Mouse (Mus musculus) heart, embryonic 14.5 days (tissue): ENCODE results near the gene Neurl3. TPM values are rescaled to one million over a fixed set of nuclear protein-coding genes. Genes with fewer than 3 reads are reported as not detected.

Experiments used
- ATAC-seq: fragments of 200-750 bp; cut with Nextera tagmentation; 2 replicates; pipeline ENCODE4 v1.8.0; 2017; ENCODE audit warnings: low read depth, moderate TSS enrichment; ENCODE audit not compliant: insufficient number of reproducible peaks, insufficient read depth, low FRiP score
- H3K27ac ChIP-seq, 2 experiments: fragments of 200-500 bp in 1 of 2; fragments of 300-500 bp in 1 of 2; sonication (generic) in 1 of 2; replicated peaks in 1 of 2; 2 replicates each; pipeline ENCODE4 v1.5.1; 2012 to 2014; ENCODE audit warnings: low read depth in 2 of 2, low read length in 2 of 2, control low read depth in 1 of 2, mild to moderate bottlenecking in 1 of 2, mixed read lengths in 1 of 2; ENCODE audit not compliant: control insufficient read depth in 1 of 2, insufficient read depth in 1 of 2
- H3K27me3 ChIP-seq: fragments of 300-500 bp; sonication (generic); 2 replicates; pipeline ENCODE4 v1.6.1; 2014; ENCODE audit warnings: mild to moderate bottlenecking, low read length, control low read depth; ENCODE audit not compliant: control insufficient read depth, insufficient read depth
- H3K36me3 ChIP-seq: fragments of 300-500 bp; sonication (generic); 2 replicates; pipeline ENCODE4 v1.6.1; 2014; ENCODE audit warnings: mild to moderate bottlenecking, control low read depth, low read length, mixed read lengths; ENCODE audit not compliant: control insufficient read depth, insufficient read depth
- H3K4me1 ChIP-seq, 2 experiments: fragments of 200-500 bp in 1 of 2; fragments of 300-500 bp in 1 of 2; sonication (generic) in 1 of 2; 2 replicates each; pipeline ENCODE4 v1.6.1; 2012 to 2014; ENCODE audit warnings: low read length in 2 of 2, control low read depth in 1 of 2, mixed read lengths in 1 of 2; ENCODE audit not compliant: control insufficient read depth in 2 of 2, insufficient read depth in 2 of 2
- H3K4me2 ChIP-seq: fragments of 300-500 bp; sonication (generic); 2 replicates; pipeline ENCODE4 v1.6.1; 2014; ENCODE audit warnings: mild to moderate bottlenecking, low read length
- H3K4me3 ChIP-seq, 2 experiments: fragments of 200-500 bp in 1 of 2; fragments of 300-500 bp in 1 of 2; sonication (generic) in 1 of 2; 2 replicates each; pipeline ENCODE4 v1.5.1; 2012 to 2014; ENCODE audit warnings: low read length in 2 of 2, mild to moderate bottlenecking in 2 of 2, control low read depth in 1 of 2, low read depth in 1 of 2, moderate library complexity in 1 of 2; ENCODE audit not compliant: control insufficient read depth in 1 of 2, insufficient read depth in 1 of 2
- H3K9ac ChIP-seq: fragments of 300-500 bp; sonication (generic); 2 replicates; pipeline ENCODE4 v1.6.1; 2014; ENCODE audit warnings: mild to moderate bottlenecking, low read length
- H3K9me3 ChIP-seq: fragments of 300-500 bp; sonication (generic); 2 replicates; pipeline ENCODE4 v1.6.1; 2016; ENCODE audit warnings: low read length, control low read depth; ENCODE audit not compliant: control insufficient read depth
- WGBS: fragments of 180-500 bp; shearing (Covaris S2); extraction: QIAGEN DNeasy Blood & Tissue Kit; methylation state at CpG from one replicate; pipeline ENCODE4 v1.1.7; 2014; 5-methylcytosine and 5-hydroxymethylcytosine counted together
- polyA plus RNA-seq: library from polyadenylated mRNA; unstranded; fragments of >200 nt; fragmentation: Nextera tagmentation; extraction: Ambion mirVana; gene quantifications from 2 replicates; pipeline ENCODE4 v1.2.1, GENCODE M21; 2014

Neurl3 gene
- polyA plus RNA-seq, 1 experiment from 2014 or later, result 4.6 TPM

DNA sequence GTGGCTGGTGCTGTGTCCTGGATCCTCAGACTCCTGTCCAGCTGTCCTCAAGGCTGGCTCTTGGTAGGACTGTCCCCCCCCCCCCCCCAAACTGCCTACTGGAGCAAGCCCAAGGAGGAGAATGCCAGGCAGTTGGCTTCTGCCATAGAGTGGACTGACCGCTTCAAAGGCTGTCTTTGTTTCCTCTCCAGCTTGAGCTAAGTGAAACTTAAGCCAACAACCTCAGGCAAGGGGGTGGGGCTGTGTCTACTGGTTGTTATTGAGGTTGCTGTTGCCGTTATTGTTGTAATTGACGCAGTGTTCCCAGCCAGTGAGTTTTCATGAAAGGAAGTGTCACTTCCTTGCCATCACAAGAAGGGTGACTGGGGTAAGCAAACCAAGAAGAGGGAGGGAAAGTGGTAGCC lies 35.0 kb upstream of the Neurl3 start:
- Histone ChIP-seq H3K27me3 (no peaks in the 10 kb centered on the region), H3K9ac (peak overlapping the region; percentile 78), H3K36me3 (peaks cover 8% of the 10 kb centered on the region), H3K27ac (peak overlapping the region in 1 of 2 experiments; percentile 33; a peak in 2 of 4 replicates), H3K4me1 (peaks cover 22 to 27% of the 10 kb centered on the region in 2 experiments), H3K9me3 (no peaks in the 10 kb centered on the region), H3K4me2 (peak overlapping the region; percentile 77), H3K4me3 (peak overlapping the region; percentile 59 to 77)
- WGBS, result 61% methylated on average over 3 of the region's 3 CpGs
- no peak for ATAC-seq

DNA sequence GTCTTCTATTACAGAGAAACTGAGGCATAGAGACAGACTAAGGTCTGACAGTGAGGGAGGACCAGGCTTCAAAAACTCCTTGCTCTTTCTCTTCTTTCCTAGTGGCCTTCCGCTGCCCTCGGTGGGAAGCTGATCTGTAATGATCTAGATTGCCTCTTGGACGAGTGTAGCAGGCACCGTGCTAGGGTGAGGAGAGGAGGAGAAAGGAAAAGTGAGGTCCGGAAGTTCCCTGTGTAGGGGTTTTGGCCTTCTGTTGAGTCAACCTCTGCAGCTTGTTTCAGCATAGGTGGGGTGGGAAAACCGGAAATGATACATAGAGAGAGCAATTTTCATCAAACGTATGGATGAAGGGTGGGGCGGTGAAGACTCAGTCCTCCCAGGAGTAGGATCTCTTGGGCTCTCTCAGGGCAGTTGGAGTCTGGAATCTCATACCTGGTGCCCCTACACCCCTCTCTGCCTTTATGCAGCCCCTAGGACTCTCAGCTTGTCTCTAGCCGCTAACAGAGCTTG lies 34.5 kb upstream of the Neurl3 start:
- H3K27me3 ChIP-seq, result no peaks in the 10 kb centered on the region
- peak overlapping the region; percentile 78 for H3K9ac ChIP-seq
- H3K27ac ChIP-seq, result peak overlapping the region in 1 of 2 experiments; percentile 33; a peak in 2 of 4 replicates
- H3K9me3 ChIP-seq, result no peaks in the 10 kb centered on the region
- peaks cover 3% of the 10 kb centered on the region; the same call in 1 of the 2 replicates for H3K36me3 ChIP-seq
- 57% methylated on average over 9 of the region's 9 CpGs for WGBS
- H3K4me2 ChIP-seq, result peak overlapping the region; percentile 77
- peak overlapping the region; percentile 59 to 77 for H3K4me3 ChIP-seq
- H3K4me1 ChIP-seq, result peaks cover 25 to 32% of the 10 kb centered on the region in 2 experiments
- ATAC-seq, result no peak

DNA sequence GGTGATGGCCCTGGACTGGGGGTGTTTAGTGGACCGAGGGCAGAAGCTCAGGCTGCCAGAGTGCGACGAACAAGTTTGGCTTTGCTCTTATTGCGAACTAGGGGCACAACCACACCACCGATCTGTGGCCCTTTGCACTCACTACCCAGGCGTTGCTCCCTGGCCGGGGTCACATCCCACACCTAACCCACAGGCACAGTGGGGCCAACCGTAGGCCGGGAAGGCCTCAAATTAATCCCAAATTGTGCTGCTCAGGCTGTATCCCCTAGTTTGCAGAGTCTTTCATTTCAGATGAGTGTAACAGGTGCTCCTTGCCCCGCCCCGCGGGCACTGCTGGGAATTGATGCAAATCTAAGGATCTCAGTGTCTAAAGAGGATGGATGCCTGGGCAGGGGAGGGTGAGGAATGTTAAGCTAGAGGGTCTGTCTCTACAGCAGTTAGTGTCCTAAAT lies 34.0 kb upstream of the Neurl3 start:
- Histone ChIP-seq H3K27ac (peak overlapping the region in 1 of 2 experiments; percentile 76; a peak in 1 of 4 replicates), H3K9me3 (no peaks in the 10 kb centered on the region), H3K4me3 (peak overlapping the region; percentile 59 to 77), H3K4me1 (peaks cover 27 to 36% of the 10 kb centered on the region in 2 experiments), H3K4me2 (peak overlapping the region; percentile 77), H3K27me3 (no peaks in the 10 kb centered on the region), H3K9ac (peak overlapping the region; percentile 78), H3K36me3 (0 out of 2 replicates have a peak, but pooled peaks cover 2% of the 10 kb centered on the region)
- WGBS, result 10% methylated on average over 12 of the region's 12 CpGs
- no peak for ATAC-seq

DNA sequence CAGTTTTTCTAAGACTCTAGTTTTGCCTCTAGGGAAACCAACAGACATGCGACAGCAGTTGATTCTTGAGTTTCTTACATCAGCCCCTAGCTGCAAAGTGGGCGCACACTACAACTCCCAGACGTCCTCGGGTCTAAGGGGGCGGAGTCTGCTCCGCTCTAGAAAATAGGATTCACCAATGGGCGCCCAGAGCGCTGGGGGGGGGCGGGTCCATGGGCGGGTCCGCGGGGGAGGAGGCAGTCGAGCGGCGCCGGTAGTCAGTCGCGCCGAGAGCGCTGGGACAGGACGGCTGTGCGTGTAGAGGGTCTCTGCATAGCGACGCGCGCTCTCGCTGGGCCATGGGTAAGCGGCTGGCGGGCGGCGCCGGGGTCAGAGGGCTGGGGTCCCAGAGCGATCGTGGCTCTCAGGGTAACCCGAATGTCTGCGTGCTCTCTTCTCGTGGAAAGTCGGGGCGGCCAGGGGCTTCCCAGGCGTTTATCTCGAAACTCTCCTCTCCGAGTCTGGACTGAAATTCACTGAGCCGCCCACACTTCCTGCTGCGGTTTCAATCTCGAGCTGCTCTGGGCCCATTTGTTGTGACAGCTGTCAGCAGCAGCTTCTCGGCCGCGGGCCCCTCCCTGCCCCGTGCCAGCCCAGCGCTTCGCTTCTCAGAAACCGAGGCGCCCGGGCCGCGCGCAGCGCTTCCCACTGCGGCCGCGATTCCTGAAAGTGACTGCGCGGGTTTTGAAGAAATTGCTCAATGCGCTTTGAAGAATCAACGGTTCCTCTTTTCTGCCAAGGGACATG lies 33.2 kb upstream of the Neurl3 start, which contains the start of gene Arid5a:
Arid5a (plus strand) TSS at position 239 of the 786 bp plus-strand sequence.
- Histone ChIP-seq H3K36me3 (0 out of 2 replicates have a peak, but pooled peaks cover 2% of the 10 kb centered on the region), H3K27me3 (no peaks in the 10 kb centered on the region), H3K9ac (peak within 1 kb of the TSS; percentile 78), H3K4me1 (peaks cover 31 to 43% of the 10 kb centered on the region in 2 experiments), H3K4me2 (peak within 1 kb of the TSS; percentile 77), H3K27ac (peak within 1 kb of the TSS; percentile 76), H3K9me3 (no peaks in the 10 kb centered on the region), H3K4me3 (peak within 1 kb of the TSS; percentile 59 to 77)
- WGBS, result under 1% methylated on average over 65 of the region's 65 CpGs
- ATAC-seq, result peak; percentile 78

DNA sequence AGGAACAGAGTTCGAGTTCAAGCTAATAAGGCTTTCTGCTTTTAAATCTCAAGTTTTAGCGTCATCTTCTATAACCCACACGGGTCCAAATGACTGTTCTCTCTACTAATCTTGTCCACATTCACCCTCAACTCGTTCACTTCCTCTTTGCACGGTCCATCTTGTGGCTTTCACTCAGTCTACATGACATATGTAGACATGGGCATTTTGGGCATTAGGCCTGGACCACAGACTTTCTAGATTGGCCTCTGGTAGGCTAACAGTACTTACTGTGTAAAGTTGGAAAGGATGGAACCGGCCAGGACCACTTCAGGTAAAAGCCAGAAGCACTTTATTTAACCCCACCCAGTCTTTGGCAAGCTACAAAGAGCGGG lies 32.6 kb upstream of the Neurl3 start:
- no peaks in the 10 kb centered on the region for H3K9me3 ChIP-seq
- H3K4me1 ChIP-seq, result peaks cover 31 to 47% of the 10 kb centered on the region in 2 experiments
- H3K27me3 ChIP-seq, result no peaks in the 10 kb centered on the region
- no peak overlapping the region for H3K27ac ChIP-seq
- H3K4me3 ChIP-seq, result no peak overlapping the region
- WGBS, result 64% methylated on average over 7 of the region's 7 CpGs
- no peak overlapping the region for H3K9ac ChIP-seq
- ATAC-seq, result no peak
- no peak overlapping the region for H3K4me2 ChIP-seq
- 0 out of 2 replicates have a peak, but pooled peaks cover 2% of the 10 kb centered on the region for H3K36me3 ChIP-seq

DNA sequence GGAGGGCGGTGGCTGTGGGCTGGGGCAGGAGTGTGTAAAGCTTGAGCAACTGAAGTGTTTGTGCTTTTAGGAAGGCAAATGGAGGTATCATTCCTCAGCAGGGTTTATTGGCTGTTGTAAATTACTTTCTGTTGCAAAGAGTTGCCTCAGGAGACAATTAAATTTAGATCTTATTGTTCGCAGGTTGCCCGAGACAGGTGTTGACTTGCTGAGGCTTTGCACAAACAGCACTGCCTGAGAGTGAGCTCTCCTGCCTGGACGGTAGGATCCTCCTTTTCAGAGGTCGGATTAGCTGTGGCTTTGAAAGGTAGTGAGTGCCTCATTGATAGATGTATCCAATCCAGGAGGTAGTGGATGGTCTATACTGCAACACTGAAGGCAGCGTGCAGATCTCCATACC lies 31.6 kb upstream of the Neurl3 start:
- Histone ChIP-seq H3K4me1 (peaks cover 31 to 47% of the 10 kb centered on the region in 2 experiments), H3K4me3 (no peak overlapping the region), H3K9me3 (no peaks in the 10 kb centered on the region), H3K9ac (no peak overlapping the region), H3K4me2 (no peak overlapping the region), H3K27ac (no peak overlapping the region), H3K27me3 (no peaks in the 10 kb centered on the region), H3K36me3 (0 out of 2 replicates have a peak, but pooled peaks cover 2% of the 10 kb centered on the region)
- ATAC-seq, result no peak
- 79% methylated on average over 6 of the region's 6 CpGs for WGBS

DNA sequence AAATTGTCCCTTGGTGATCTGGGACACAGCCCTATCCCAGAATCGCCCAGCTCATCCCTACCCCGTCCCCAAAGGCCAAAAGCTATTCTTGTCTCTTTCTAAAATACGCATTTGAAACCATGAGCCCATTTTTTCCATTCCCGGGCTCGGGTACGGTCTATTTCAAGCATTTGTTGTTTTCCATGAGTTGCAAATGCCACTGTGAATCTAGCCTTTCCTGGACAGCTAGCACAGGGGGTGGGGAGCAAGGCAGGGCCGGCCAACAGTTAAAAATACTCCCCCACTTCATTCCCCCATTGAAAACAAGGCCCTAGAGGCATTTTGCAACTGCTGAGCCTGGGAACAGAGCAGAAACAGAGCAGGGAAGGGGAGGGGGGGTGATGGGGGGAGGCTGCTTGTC lies 30.3 kb upstream of the Neurl3 start:
- H3K27me3 ChIP-seq, result 0 out of 2 replicates have a peak, but pooled peaks cover 5% of the 10 kb centered on the region
- no peak for ATAC-seq
- no peaks in the 10 kb centered on the region for H3K36me3 ChIP-seq
- 19% methylated on average over 7 of the region's 7 CpGs for WGBS
- H3K9me3 ChIP-seq, result no peaks in the 10 kb centered on the region
- no peak overlapping the region for H3K4me2 ChIP-seq
- peak overlapping the region; percentile 58 for H3K9ac ChIP-seq
- peaks cover 30 to 46% of the 10 kb centered on the region in 2 experiments for H3K4me1 ChIP-seq
- peak overlapping the region; percentile 38 to 80 for H3K27ac ChIP-seq
- H3K4me3 ChIP-seq, result no peak overlapping the region
